Mouse (Mus musculus) megakaryocyte, embryonic 14.5 days (primary cell): ENCODE measurements around the gene Spsb4.

ENCODE experiments used
- FLI1 ChIP-seq: IDR thresholded peaks from 2 replicates; pipeline ENCODE4 v1.6.1; 2012; ENCODE audit warnings: low read length, inconsistent platforms, mixed read lengths
- GATA1 ChIP-seq: IDR thresholded peaks from 3 replicates; pipeline ENCODE4 v1.6.1; 2012; ENCODE audit warnings: mixed read lengths, low read length, inconsistent platforms, borderline replicate concordance

DNA sequence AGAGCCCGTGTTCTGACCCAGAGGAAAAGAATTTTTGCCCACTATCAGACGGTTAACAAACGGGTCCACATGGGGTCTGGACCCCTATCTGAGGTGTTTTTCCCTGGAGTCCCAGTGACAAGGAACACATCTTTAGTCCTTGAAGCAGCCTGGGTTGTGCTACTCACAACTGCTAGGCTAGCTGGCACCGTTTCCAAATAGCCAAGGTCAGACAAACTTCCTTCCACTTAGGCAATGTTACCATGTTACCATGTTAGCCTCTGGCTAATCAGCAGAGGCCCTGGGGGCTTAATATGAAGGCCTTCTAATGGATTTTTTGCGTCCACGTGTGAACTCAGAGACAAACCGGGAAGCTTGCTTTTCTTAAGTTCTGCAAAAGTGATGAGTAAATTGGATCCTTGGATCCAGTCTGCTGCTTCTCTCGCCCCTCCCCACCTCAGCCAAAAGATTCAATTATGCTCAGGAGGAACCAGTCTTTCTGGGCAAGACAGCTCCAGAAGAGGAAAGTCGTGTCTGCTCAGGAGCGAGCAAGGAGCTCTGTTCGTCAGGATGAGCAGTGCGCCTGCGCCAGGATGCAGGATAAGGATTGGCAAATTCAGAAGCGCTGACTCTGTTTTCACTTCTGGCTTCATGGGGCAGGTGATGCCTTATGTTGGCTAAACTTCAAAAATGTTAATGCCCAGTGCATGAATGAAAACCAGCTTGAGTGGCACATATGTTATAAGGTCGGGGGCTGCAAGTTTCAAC lies 64.4 kb downstream of the Spsb4 start:
- TF ChIP-seq GATA1 = no peak
- TF ChIP-seq FLI1 = no peak
